Mouse (Mus musculus): ENCODE data around the gene Brsk1.

Gene Brsk1

GRCm38 (mm10) chr7:4739544-4740275, 49.3 kb downstream of the Brsk1 start, which contains the start of gene Kmt5c:
Gene Kmt5c, plus strand, starts transcription at chr7:4740115.
- peak; percentile 99 for DNase-seq (ENCODE audit: low spot score)

GRCm38 (mm10) chr7:4740309-4740727, 49.9 kb downstream of the Brsk1 start:
- DNase-seq (ENCODE audit: low spot score) = no peak

GRCm38 (mm10) chr7:4741151-4741550, 50.7 kb downstream of the Brsk1 start:
- DNase-seq (ENCODE audit: low spot score) = peak; percentile 28

- DNase-seq (ENCODE audit: low spot score) = no peak
Observed at GRCm38 (mm10) chr7:4741672-4742481, 51.5 kb downstream of the Brsk1 start.

GRCm38 (mm10) chr7:4742482-4742819, 52.0 kb downstream of the Brsk1 start:
- DNase-seq (ENCODE audit: low spot score) = no peak

GRCm38 (mm10) chr7:4743354-4743753, 53.0 kb downstream of the Brsk1 start:
- DNase-seq (ENCODE audit: low spot score) = no peak

GRCm38 (mm10) chr7:4744886-4745285, 54.5 kb downstream of the Brsk1 start:
- no peak for DNase-seq (ENCODE audit: low spot score)

- DNase-seq (ENCODE audit: low spot score) = no peak
Observed at GRCm38 (mm10) chr7:4746326-4746980, 56.0 kb downstream of the Brsk1 start.

GRCm38 (mm10) chr7:4747156-4747899, 56.9 kb downstream of the Brsk1 start:
- no peak for DNase-seq (ENCODE audit: low spot score)

- DNase-seq (ENCODE audit: low spot score) = no peak
Observed at GRCm38 (mm10) chr7:4748321-4748720, 57.9 kb downstream of the Brsk1 start.

- DNase-seq (ENCODE audit: low spot score) = no peak
Observed at GRCm38 (mm10) chr7:4749169-4749568, 58.8 kb downstream of the Brsk1 start.

GRCm38 (mm10) chr7:4751971-4752820, 61.8 kb downstream of the Brsk1 start:
- no peak for DNase-seq (ENCODE audit: low spot score)

- DNase-seq (ENCODE audit: low spot score) = peak; percentile 76
Observed at GRCm38 (mm10) chr7:4752821-4753570, 62.6 kb downstream of the Brsk1 start, which contains the start of gene Cox6b2. Gene Cox6b2, minus strand, starts transcription at chr7:4753094.

GRCm38 (mm10) chr7:4759670-4760069, 69.3 kb downstream of the Brsk1 start:
- DNase-seq (ENCODE audit: low spot score) = no peak

GRCm38 (mm10) chr7:4764946-4765710, 74.7 kb downstream of the Brsk1 start:
- DNase-seq (ENCODE audit: low spot score) = peak; percentile 34
